Mouse (Mus musculus) cerebellum, adult 11 months (tissue): ENCODE data around the gene Fam45a.
"Not testable (repeated sequence)": the region's sequence is repeated elsewhere in the genome, so short reads cannot be mapped to it uniquely, and the experiment has no call there.

Source experiments
- DNase-seq: peaks from one replicate; pipeline ENCODE4 v3.0.0; 2022

The Fam45a gene

DNA sequence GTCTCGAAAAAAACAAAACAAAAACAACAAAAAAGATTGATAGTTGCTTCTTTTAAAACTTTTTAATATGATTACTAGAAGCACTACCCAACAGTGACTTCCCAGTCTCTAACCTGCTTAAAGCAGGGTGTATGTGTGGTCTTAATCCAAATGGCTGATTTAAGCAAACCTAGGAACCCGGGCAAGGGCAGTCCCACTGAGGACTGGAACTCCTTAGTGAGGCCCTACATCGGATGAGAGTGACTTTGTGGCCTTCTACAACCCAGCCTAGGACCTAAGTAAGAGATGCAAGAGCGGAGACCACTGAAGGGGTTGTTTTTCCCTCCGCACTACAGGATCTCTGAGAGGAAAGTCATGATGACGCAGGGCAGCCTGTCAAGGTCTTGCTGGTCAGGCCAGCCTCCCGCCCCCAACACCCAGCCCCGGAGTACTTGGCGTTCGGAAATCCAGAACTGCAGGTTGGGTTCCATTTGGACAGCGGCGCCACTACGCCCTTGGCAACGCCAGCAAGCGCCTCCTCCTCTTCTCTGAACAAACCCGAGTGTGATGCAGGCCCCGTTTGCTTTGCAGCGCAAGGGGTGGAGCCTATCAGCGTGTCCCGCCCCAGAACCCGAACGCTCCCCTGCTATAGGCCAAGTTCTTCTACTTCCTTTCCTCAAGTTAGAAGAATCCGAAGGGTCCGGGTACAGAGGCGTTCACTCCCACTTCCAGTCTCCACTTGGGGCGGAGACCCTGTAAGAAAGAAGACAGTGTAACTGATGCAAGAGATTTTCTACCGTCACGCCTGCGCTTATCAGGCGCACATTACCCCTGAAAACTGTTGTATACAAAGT, 49.7 kb downstream of the Fam45a start, which contains the start of gene Sfxn4:
Sfxn4 (minus strand) TSS at position 612 of the 833 bp plus-strand sequence.
- peak; percentile 87 for DNase-seq

- not testable (repeated sequence) for DNase-seq
Observed at GRCm38 (mm10) chr19:60866169-60866568, 54.8 kb downstream of the Fam45a start.

GRCm38 (mm10) chr19:60870489-60870888, 59.1 kb downstream of the Fam45a start:
- DNase-seq, result no peak

- no peak for DNase-seq
Observed at GRCm38 (mm10) chr19:60871366-60871765, 60.0 kb downstream of the Fam45a start.

- no peak for DNase-seq
Observed at GRCm38 (mm10) chr19:60872272-60872671, 60.9 kb downstream of the Fam45a start.

- DNase-seq, result no peak
Observed at GRCm38 (mm10) chr19:60873501-60873900, 62.1 kb downstream of the Fam45a start.

DNA sequence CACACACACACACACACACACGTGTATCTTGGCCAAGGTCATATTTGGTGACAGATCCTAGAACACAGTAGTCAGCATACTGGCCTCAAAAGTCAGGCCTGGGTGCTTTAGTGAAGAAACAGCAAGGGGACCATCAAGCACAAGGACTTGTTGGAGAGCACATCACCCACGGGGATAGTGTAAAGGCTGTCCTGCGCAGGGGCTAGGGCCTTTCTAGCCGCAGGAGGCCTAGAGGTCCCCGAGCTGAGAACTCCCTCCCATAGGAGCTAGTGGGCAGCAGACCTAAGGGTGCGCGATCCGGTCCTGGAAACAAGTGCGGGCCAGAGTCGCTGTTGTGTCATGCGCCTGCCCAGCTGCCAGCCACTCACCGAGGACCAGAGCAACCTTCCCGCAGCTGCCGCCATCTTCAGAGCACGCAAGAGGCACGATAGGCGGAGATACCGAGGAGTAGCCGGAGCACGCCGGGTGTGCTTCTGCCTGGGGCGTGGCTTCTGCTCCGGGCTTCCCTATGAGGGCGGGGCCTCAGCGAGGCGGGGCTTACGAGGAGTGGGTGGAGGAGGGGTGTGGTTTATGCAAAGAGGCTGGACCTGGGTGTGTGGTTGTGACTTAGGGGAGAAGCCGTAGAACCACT, 62.8 kb downstream of the Fam45a start, which contains the start of gene Prdx3:
Prdx3 (minus strand) TSS at position 493 of the 631 bp plus-strand sequence.
- peak; percentile 95 for DNase-seq

GRCm38 (mm10) chr19:60883129-60883528, 71.7 kb downstream of the Fam45a start:
- DNase-seq, result no peak
